Mouse (Mus musculus) brain, embryonic 14.5 days (tissue): ENCODE results near the gene Ldhb.

Source experiments
- CTCF ChIP-seq: fragments of 200-500 bp; IDR thresholded peaks from 2 replicates; pipeline ENCODE4 v1.5.1; 2012; ENCODE audit warnings: inconsistent platforms, mild to moderate bottlenecking, moderate library complexity, borderline replicate concordance; ENCODE audit not compliant: insufficient read depth, insufficient read length; ENCODE audit errors: extremely low read depth
- POLR2A ChIP-seq: fragments of 200-500 bp; IDR thresholded peaks from 2 replicates; pipeline ENCODE4 v1.6.1; 2012; ENCODE audit warnings: mild to moderate bottlenecking, inconsistent platforms, borderline replicate concordance; ENCODE audit not compliant: poor library complexity, insufficient read depth, insufficient read length, severe bottlenecking; ENCODE audit errors: extremely low read depth

DNA sequence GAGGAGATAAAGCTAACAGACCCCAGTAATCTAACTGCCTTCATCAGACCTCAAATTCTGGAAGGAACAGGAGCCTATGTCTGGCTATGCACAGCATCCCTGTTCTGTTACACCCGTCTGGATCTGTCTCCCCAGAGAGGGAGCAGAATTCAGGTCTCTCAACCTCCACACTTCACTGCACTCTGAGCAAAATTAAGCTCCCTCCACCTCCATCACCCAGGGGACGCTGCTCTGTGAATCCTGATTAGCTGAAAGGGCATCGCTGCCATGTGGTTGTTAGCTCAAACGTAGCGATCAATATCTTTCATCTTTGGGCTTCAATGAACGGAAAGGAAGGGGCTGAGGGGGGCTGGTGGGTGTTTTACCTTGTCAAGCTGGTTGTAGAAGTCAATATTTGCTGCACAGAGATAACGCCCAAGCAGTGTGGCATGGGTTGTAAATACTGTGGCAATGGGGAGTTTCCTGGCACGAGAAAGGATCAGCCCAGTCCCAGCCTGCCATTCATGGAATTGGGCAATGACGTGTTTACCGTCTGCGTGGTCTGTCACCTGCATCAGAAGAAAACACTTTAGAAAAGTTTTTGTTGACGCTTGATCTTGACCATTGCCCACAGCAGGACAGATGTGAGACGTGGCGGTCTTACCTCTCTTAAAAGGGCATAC, 48.6 kb downstream of the Ldhb start:
- TF ChIP-seq POLR2A (no peak), CTCF (no peak)
